Mouse (Mus musculus) retina, postnatal 1 day (tissue): ENCODE data around the gene Klf13.
A peak's percentile ranks its signal among the peaks of the same experiment; 100 is the strongest.

Experiments
- DNase-seq: peaks from one replicate; pipeline ENCODE4 v3.0.0-alpha.2; 2012

Gene Klf13

DNA sequence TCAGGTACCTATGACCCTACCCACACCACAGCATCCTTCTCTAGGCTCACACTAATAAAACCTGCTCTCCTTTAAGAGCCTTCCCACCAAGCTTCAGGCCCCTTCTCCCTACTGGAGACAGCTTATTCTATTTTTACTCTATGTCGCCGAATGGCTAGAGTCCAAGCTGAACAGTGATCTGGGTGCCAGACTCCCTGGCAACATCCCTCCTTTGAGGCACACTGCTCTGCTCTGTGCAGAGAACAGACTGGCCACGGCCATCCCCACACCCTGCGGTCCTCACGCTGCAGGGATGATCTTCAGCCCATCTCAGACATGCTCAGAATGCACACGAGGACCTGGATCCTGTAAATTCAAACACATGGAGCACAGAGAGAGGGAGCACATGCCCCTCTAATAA, 59.1 kb downstream of the Klf13 start:
- no peak for DNase-seq

DNA sequence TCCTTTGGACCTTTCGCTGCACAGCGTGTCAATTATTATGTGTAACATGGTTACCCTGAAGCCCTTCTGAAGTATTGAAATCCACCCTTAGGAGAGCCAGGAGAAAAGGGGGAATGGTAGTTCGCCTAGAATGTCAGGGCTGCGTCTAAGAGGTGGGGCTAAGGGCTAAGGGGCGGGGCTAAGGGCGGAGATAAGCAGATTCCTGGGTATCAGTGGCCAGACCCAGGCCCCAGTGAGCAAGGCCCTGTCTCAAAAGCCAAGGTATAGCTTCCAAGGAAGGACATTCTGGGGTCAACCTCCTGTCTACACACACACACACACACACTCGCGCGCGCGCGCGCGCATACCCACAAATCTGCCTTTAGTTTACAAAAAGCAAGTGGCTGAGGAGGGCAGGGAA, 61.1 kb downstream of the Klf13 start:
- DNase-seq: no peak

DNA sequence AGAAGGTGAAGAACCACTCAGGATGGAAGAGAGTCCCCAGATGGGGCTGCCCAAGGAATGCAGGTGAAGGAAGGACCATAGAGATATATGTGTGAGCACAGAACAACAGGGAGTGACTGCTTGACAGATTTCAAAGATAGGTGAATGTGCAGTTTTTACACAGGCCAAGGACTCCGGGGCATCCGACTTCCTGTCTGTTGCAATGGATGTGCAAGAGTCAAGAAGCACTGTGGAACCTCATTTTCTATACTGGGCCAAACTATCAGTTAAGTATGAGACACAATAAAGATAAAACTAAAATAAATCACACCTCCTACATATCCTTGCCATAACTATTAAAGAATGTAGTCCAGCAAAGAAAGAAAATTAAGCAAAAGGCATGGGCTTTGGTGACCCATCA, 62.1 kb downstream of the Klf13 start:
- DNase-seq: no peak

DNA sequence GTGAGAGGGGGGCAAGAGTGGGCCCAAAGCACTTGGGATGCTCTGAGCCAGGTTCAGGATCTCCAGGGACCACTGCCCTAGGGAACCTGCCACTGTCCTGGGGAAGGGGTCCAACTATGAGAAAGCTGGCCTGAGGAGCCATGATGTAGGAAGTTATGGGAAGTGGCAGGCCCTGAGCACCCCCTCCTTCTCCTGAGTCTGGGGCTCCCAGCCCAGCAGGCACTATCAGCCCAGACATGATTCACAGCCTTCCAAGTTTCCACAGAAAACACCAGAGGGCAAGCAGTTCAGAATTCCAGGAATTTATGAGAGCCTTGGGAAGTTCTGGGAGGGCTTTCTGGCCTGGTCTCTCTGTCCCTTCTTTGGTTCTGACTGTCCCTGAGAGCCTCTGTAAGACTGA, 63.0 kb downstream of the Klf13 start:
- DNase-seq: no peak

DNA sequence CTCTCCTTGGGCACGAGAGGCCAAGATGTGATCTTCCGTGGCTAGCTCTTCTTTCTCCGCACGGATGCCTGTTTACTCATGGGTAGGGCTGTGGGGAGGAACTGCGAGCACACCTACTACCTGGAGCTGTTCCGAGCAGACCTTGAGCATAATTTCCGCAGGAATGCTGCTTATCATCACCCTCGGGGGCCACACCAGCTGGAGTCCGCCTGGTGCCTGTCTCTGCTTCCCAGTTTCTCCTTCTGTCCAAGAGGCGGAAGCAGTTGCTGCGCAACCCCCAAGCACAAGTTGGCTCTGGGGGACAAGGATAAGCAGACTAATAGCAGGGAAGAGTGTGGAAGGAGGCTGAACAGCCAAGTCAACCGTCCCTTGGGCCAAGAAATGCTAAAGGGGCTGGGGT, 64.8 kb downstream of the Klf13 start:
- DNase-seq: no peak

DNA sequence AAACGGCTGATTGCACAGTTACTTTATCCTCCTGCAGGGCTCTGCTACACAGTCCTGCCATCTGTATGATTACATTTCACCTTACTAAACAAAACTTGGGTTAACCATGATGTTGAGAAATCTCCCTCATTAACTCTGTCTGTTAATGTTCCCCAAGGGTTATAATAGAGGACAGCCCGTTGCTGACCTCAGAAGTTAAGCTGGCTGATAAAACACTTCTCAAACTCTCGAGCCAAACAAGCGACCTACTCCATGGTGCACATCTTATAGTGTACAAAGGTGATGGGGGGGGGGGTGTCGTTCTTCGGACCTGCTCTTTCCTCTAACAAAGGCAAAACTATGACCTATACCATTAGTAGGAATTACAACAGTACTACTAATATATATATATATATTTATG, 67.0 kb downstream of the Klf13 start:
- DNase-seq: no peak

DNA sequence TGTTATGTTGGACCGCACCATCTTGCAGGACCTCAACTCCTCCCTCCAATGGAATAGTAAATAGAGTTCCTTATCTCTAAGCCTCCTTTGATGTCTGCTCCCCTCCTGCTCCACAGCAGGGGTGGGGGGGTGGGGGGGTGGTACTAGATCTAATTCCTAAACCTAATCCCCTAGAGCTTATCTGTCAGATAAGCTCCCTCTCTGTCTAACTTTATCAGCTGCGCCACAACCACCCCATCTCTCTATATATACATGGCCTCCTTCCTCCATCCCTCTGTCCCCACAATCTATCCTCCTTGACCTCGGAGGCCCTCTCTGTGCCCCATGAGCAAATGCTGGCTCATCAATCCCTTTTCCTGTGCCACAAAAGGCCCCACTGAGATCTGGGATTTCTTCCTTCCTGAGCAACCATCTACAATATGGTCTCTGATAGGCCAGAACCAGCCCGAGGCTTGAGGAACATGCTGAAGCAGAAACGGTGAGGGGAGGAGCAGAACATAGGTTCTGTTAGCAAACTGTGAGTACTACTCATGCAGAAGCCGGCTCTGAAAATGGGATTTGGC, 70.3 kb downstream of the Klf13 start:
- DNase-seq: peak; percentile 11

DNA sequence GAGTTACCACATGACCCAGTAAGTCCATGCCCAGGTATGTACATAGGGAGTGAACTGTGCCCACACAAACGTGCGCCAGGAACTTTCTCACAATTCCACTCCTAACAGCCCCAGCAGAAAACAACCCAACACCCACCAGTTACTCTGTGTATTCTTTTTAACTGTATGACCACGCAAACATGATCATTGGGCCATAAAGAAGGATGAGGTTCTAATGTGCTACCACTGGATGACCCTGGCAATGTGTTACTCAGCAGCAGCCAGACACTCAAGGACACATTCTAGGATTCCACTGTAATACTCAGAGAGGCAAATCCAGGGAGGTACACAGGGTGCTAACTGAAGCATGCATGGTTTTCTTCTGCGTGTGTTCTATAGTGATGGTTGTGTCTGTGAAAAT, 72.8 kb downstream of the Klf13 start:
- DNase-seq: no peak

DNA sequence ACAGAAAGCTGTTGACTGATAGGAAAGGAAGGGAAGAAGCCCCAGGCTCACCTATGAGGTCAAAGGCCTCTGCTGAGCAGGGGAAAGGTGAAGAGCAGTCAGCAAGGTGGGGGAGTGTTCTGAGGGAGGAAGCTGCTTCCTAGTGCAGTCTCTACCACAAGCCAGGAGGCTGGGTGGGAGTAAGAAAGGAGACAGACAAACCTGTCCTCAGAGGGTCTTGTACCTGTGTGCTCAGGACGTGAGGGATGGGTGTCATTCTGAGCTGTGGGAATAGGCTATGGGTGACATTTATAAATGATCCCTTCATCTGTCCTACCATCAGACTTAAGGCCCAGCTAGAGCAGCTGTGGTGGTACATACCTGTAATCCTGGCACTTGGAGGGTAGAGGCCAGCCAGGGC, 75.7 kb downstream of the Klf13 start:
- DNase-seq: no peak

DNA sequence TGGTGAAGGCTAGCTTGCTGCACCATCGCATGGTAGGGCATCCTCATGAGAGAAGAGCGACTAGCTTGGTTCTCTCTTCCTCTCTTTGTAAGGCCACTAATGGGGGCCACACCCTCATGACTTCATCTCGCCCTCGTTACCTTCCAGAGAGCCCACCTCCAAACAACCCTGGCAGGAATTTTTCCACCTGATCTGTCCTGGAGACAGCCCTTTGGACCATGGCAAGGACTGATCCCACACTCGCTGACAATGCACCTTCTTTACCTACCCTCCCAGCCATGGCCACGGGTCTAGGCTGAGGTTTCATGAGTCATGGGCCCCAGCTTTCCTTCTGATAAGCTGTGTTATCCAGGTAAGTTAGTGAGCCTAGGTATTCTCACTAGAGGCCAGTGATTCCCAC, 77.6 kb downstream of the Klf13 start:
- no peak for DNase-seq

DNA sequence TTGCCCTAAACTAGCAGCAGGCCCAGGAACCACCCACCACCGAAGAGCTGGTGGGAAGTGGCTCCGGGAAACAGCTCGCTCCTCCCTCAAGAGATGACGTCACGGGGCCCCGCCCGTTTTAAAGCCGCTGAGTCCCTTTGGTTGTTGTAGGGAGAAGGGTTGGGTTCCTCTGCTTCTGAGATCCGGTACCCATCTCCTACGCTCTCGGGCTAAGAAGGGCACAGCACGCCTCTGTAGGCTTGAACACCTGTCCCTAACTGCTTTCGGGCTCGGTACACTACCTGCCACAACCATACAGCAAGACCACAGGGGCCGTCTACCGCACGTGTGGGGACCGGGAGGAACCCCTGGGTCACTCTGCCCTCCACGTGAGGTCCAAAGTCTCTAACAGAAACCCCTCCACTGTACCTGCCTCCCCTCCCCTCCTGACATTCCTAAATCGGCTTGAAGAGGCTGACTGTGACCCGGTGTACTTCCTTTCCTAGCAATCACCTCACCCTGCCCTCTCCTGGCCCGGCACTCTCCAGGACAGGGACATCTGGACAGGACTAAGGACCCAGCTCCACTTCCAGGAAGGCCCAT, 80.1 kb downstream of the Klf13 start:
- peak; percentile 80 for DNase-seq

DNA sequence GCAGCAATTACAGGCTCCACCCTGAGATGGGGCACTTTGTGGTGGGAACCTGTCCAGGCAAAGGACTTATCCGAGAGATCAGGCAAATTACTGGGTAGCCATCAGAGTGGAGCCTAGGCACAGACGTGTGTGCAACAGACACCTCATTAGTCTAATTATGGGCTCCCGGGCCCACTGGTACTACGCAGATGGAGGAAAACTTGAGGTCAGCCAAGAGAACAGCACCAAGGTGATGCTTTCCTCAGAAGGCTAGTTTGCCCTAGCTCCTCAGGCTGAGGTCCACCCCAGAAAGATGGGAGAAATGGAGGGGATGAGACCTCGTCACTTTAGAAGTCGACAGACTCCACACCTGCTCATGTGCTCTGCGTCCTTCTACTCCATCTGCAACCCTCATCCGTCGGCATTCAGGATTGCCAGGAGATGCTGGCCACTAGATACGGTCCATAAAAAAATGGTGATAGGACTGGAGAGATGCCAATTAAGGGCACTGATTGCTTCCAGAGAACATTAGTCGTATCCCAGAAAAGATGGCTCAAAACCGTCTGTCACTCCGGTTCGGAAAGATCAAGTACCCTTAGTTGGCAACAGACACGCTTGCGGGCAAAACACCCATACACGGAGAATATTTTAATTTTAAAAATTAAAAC, 80.8 kb downstream of the Klf13 start:
- peak; percentile 24 for DNase-seq

DNA sequence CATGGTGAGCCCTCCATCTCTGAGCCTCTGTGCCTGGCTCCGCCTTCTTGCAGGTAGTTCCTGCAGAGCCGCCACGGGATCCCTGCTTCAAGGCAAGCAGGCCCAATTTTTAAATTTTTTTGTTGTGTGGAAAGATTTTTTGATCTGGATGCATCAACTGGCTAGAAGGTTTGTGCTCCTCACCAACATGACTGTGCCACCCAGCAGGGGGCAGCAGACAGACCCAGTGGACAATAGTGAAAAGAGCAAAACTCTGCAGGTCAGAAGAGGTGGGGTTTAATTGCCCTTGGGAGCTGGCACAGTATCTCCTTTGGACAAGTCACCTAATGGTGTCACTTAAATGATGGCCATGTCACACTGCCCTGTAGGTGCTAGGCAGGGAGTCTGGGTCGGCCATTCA, 83.4 kb downstream of the Klf13 start:
- DNase-seq: peak; percentile 76

DNA sequence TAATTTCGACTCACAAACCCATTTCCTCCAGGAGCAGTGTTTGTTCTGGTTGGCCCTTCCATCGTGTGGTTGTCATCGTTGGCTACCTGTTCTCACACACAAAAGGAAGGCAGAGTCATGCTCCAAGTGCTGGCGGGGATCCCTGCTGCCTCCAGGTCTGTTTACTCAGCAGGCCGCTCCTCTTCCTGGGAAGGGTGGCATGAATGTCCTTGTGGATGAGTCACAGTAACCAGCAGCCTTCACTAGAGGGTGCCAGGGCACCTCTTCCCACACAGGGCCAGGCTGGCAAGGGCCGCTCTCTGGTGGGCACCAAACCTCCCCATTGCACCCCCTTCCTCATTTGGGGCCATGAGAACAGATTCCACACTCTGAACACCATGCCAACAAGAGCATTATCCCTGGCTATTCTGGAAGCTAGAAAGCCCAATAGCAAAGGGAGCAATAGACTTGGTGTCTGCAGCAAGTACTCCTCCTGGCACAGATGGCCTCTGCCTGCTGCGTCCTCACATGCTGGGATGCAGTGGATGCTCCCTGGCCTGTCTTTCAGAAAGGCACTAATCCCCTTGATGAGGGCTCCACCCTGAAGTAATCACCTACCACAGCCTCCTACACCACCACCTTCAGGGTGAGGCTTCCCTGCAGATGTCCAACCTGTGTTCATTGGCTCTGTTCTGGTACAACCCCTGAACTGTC, 86.7 kb downstream of the Klf13 start:
- DNase-seq: no peak
